Mouse (Mus musculus) spleen, postnatal 10 days (tissue): ENCODE measurements around the gene Il1r2.

ENCODE experiments used
- DNase-seq, 2 experiments: peaks; one replicate each; pipeline ENCODE4 v3.0.0; 2021 to 2022; ENCODE audit warnings: low spot score in 2 of 2

Gene Il1r2

GRCm38 (mm10) chr1:40073779-40074178 is at the start of gene Il1r2:
Gene Il1r2, plus strand, starts transcription at chr1:40074079.
- no peak for DNase-seq

- DNase-seq = no peak
Measured at GRCm38 (mm10) chr1:40024554-40025320, 49.1 kb upstream of the Il1r2 start.

- no peak for DNase-seq
Measured at GRCm38 (mm10) chr1:40025416-40025815, 48.5 kb upstream of the Il1r2 start.

- DNase-seq = no peak
Measured at GRCm38 (mm10) chr1:40027116-40027620, 46.7 kb upstream of the Il1r2 start.

GRCm38 (mm10) chr1:40028207-40028998 is 45.5 kb upstream of the Il1r2 start:
- no peak for DNase-seq

- no peak for DNase-seq
Measured at GRCm38 (mm10) chr1:40029597-40029996, 44.3 kb upstream of the Il1r2 start.

GRCm38 (mm10) chr1:40030287-40030975 is 43.4 kb upstream of the Il1r2 start:
- no peak for DNase-seq

- no peak for DNase-seq
Measured at GRCm38 (mm10) chr1:40030976-40031356, 42.9 kb upstream of the Il1r2 start.

GRCm38 (mm10) chr1:40031626-40032025 is 42.3 kb upstream of the Il1r2 start:
- no peak for DNase-seq

- no peak for DNase-seq
Measured at GRCm38 (mm10) chr1:40033315-40033714, 40.6 kb upstream of the Il1r2 start.

- no peak for DNase-seq
Measured at GRCm38 (mm10) chr1:40033743-40034420, 40.0 kb upstream of the Il1r2 start.

- DNase-seq = no peak
Measured at GRCm38 (mm10) chr1:40037831-40038230, 36.0 kb upstream of the Il1r2 start.

- no peak for DNase-seq
Measured at GRCm38 (mm10) chr1:40045686-40046085, 28.2 kb upstream of the Il1r2 start.

GRCm38 (mm10) chr1:40046600-40046999 is 27.3 kb upstream of the Il1r2 start:
- no peak for DNase-seq

GRCm38 (mm10) chr1:40051157-40051556 is 22.7 kb upstream of the Il1r2 start:
- DNase-seq = peak in 1 of 2 experiments; percentile 22

GRCm38 (mm10) chr1:40052156-40052555 is 21.7 kb upstream of the Il1r2 start:
- no peak for DNase-seq

GRCm38 (mm10) chr1:40053071-40053470 is 20.8 kb upstream of the Il1r2 start:
- DNase-seq = no peak

- DNase-seq = no peak
Measured at GRCm38 (mm10) chr1:40055051-40055450, 18.8 kb upstream of the Il1r2 start.

- no peak for DNase-seq
Measured at GRCm38 (mm10) chr1:40055963-40056362, 17.9 kb upstream of the Il1r2 start.

- DNase-seq = no peak
Measured at GRCm38 (mm10) chr1:40057351-40057750, 16.5 kb upstream of the Il1r2 start.

- no peak for DNase-seq
Measured at GRCm38 (mm10) chr1:40058013-40058412, 15.9 kb upstream of the Il1r2 start.
